Mouse (Mus musculus) small intestine, adult 2 months (tissue): ENCODE data around the gene 9430007A20Rik. TPM values are rescaled to one million over a fixed set of nuclear protein-coding genes. Genes with fewer than 3 reads are reported as not detected.
"Not testable (repeated sequence)": the region's sequence is repeated elsewhere in the genome, so short reads cannot be mapped to it uniquely, and the experiment has no call there.

Source experiments
- H3K27ac ChIP-seq: fragments of 200-500 bp; 2 replicates; pipeline ENCODE4 v1.5.1; 2012; ENCODE audit warnings: low read depth, low read length, control low read depth, inconsistent platforms; ENCODE audit not compliant: insufficient read depth
- H3K27me3 ChIP-seq: fragments of 200-500 bp; 2 replicates; pipeline ENCODE4 v1.6.1; 2012; ENCODE audit warnings: mild to moderate bottlenecking, moderate library complexity, low read length, inconsistent platforms; ENCODE audit not compliant: control insufficient read depth, insufficient read depth
- H3K36me3 ChIP-seq: fragments of 200-500 bp; 2 replicates; pipeline ENCODE4 v1.6.1; 2012; ENCODE audit warnings: mild to moderate bottlenecking, low read length, control low read depth, inconsistent platforms; ENCODE audit not compliant: control insufficient read depth, insufficient read depth
- H3K4me1 ChIP-seq: fragments of 200-500 bp; 2 replicates; pipeline ENCODE4 v1.6.1; 2012; ENCODE audit warnings: low read length, inconsistent platforms, mixed read lengths; ENCODE audit not compliant: control insufficient read depth, insufficient read depth, insufficient read length
- H3K4me3 ChIP-seq: fragments of 200-500 bp; 2 replicates; pipeline ENCODE4 v1.5.1; 2012; ENCODE audit warnings: low read depth, mild to moderate bottlenecking, control low read depth, inconsistent platforms, low read length, moderate library complexity
- CTCF ChIP-seq: fragments of 200-500 bp; IDR thresholded peaks from 2 replicates; pipeline ENCODE4 v1.5.1; 2012; ENCODE audit warnings: low read depth, mild to moderate bottlenecking, control low read depth, inconsistent platforms, low read length, moderate library complexity, mixed read lengths; ENCODE audit not compliant: insufficient replicate concordance, insufficient read length; ENCODE audit errors: extremely low read depth
- POLR2A ChIP-seq: fragments of 200-500 bp; IDR thresholded peaks from 2 replicates; pipeline ENCODE4 v1.6.1; 2012; ENCODE audit warnings: low read depth, mild to moderate bottlenecking, control low read depth, inconsistent platforms, low read length, moderate library complexity
- WGBS: fragments of 180-500 bp; shearing (Covaris S2); methylation state at CpG from one replicate; pipeline ENCODE4 v1.1.7; 2018; 5-methylcytosine and 5-hydroxymethylcytosine counted together
- polyA plus RNA-seq: library from polyadenylated mRNA; depleted of rRNA; stranded (reverse); fragments of >200 nt; gene quantifications from 2 replicates; pipeline ENCODE4 v1.2.3, GENCODE M21; 2012; rRNA removed

The 9430007A20Rik gene
- not detected in 2 replicates for polyA plus RNA-seq

DNA sequence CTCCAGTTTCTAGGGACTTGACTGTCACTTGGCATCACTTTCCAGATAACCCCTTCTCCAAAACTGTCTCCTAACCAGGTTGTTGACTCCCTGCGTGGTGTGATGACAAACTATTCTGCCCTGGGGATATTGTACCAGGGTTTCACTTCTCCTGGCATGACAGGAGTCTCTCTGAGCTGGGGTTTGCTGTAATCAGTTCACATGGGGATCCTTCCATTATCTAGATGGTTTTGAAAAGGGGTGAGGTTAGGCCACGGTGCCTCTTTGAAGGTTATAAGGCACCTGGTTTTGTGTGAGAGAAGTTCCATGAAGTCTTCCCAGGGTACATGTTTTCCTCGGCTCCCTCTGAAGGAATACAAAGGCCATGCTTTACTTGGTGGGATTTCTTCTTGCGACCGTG, at the start of gene 9430007A20Rik:
9430007A20Rik (plus strand) TSS at position 301 of the 400 bp plus-strand sequence.
- no peaks in the 10 kb centered on the region for H3K27me3 ChIP-seq
- no peaks in the 10 kb centered on the region for H3K4me1 ChIP-seq
- WGBS, result 75% methylated on average over 5 of the region's 5 CpGs
- TF ChIP-seq POLR2A (no peak), CTCF (no peak)
- no peak within 1 kb of the TSS for H3K27ac ChIP-seq
- H3K36me3 ChIP-seq, result no peaks in the 10 kb centered on the region
- H3K4me3 ChIP-seq, result no peak within 1 kb of the TSS

DNA sequence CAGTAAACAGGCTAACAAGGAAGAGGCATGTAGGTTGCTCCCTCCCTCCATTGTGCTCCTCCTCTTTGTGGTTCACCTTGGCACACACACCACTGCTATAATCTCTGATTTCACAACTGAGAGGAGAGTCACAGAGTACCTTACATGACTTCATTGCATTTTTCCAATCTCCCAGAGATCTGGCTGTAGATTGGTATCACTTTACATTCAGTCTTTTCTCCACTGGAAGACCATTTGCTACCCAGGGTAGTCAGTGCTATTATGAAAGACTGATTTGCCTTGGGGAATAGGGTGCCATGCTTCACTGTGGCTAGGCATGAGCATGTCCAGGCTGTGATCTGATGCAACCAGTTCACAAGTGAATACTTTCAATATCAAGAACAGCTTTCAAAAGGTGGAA, 26.3 kb upstream of the 9430007A20Rik start:
- TF ChIP-seq POLR2A (no peak), CTCF (no peak)
- Histone ChIP-seq H3K4me1 (no peaks in the 10 kb centered on the region), H3K27ac (no peak overlapping the region), H3K36me3 (no peaks in the 10 kb centered on the region), H3K4me3 (no peak overlapping the region), H3K27me3 (no peaks in the 10 kb centered on the region)

DNA sequence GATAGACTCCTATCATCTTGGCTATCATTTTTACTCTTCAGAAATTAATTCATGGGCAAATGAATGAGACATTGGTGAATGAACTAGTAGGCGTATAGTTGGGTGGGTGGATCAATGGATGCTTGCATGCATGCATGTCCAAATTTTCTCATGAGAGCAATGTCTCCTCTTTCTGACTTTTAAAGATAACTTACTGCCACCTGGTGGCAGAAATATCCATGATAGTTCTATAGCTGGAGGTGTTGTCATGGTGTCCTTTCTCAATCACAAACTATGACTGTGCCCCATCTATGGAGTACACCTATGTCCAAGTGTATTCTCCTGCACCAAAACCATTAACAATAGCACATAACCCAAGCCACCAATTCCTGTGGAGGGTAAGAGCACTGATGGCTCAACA, 13.1 kb upstream of the 9430007A20Rik start:
- Histone ChIP-seq H3K4me3 (no peak overlapping the region), H3K27me3 (no peaks in the 10 kb centered on the region), H3K4me1 (no peaks in the 10 kb centered on the region), H3K36me3 (no peaks in the 10 kb centered on the region), H3K27ac (no peak overlapping the region)
- 69% methylated on average over 1 of the region's 1 CpGs for WGBS
- TF ChIP-seq CTCF, result no peak
- no peak for TF ChIP-seq POLR2A

DNA sequence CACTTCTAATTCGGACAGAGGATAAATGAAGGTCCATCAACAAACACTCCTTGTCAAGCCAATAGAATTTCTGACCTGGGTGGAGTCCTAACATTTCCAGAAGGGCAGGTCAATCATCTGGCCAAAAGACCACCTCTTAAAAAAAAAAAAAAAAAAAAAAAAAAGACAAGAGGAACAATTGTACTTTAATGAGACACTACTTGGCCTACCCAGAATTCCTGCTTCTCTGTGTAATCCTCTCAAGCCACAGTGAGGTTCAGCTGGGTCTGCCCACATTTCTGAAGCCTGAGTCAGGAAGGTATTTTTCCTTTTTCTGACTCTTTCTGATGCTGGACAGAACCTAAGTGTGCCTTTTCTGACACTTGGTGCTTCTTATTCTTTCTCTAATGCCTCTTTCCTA, 25.1 kb downstream of the 9430007A20Rik start:
- WGBS, result 76% methylated on average over 1 of the region's 1 CpGs
- Histone ChIP-seq H3K36me3 (no peaks in the 10 kb centered on the region), H3K27me3 (no peaks in the 10 kb centered on the region), H3K27ac (no peak overlapping the region), H3K4me1 (no peaks in the 10 kb centered on the region), H3K4me3 (no peak overlapping the region)
- no peak for TF ChIP-seq CTCF
- no peak for TF ChIP-seq POLR2A

DNA sequence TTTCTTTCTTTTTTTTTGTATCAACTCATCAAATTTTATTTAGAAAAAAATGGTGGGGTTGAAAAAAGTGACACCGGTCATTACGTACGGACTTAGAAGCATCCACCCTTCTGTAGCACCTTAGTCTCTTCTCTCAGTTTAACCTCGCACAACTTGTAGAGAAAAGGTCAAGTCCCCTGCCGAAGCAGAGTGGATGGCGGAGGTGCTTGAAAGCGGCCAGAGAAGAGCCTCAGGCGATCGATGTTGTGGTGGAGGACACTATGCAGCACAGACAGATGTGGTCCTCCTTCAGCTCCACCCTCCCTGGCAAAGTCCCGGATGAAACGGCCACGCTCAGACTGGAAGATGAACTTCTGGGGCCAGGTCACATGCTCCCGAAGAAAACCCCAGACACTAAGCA, 25.7 kb downstream of the 9430007A20Rik start:
- WGBS, result 90% methylated on average over 13 of the region's 13 CpGs

DNA sequence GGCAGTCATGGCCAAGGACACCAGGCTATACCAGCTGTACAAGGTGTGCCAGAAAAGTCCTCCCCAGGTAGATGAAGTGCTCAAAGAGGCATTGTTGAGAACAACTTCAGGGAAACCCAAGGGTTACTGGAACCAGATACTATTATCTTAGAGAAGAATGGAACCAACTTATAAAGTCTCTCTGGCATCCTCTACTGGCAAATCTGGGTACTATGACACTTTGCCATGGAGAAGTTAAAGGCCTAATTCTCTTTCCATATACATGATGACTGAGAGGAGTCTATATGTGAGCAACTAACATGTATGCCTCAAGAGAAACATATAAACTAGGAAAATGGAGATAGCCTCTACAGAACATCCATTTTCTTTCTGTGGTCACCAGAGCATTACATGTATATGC, 31.5 kb downstream of the 9430007A20Rik start:
- Histone ChIP-seq H3K4me3 (no peak overlapping the region), H3K27ac (no peak overlapping the region), H3K27me3 (no peaks in the 10 kb centered on the region), H3K4me1 (no peaks in the 10 kb centered on the region), H3K36me3 (no peaks in the 10 kb centered on the region)
- TF ChIP-seq POLR2A, result no peak
- no peak for TF ChIP-seq CTCF

More for the DNA sequence above, 25.7 kb downstream of the 9430007A20Rik start:
- not testable (repeated sequence) for H3K4me3 ChIP-seq, H3K27me3 ChIP-seq, H3K36me3 ChIP-seq, H3K4me1 ChIP-seq, H3K27ac ChIP-seq

DNA sequence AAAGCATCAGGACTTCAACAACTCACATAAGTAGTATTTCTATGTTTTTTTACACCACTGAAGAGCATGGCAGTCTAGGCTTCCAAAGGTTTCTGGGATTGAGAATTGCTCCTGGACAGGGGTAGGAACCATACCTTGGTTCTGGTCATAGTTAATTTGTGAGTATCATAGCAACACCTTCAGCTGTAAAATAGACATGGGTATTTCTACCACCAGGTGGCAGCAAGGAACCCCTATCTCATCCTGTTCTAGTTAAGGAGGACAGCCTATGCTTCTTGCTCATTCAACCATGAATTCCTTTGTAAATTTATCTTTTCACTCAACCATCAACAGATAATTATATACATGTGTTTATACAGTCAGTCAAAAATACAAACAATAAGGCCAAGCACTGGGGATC, 40.2 kb downstream of the 9430007A20Rik start:
- no peak for TF ChIP-seq POLR2A
- no peak for TF ChIP-seq CTCF
- H3K27me3 ChIP-seq, result no peaks in the 10 kb centered on the region; the same call in 1 of the 2 replicates
- H3K36me3 ChIP-seq, result no peaks in the 10 kb centered on the region
- H3K27ac ChIP-seq, result no peak overlapping the region
- H3K4me1 ChIP-seq, result no peaks in the 10 kb centered on the region
- H3K4me3 ChIP-seq, result no peak overlapping the region

DNA sequence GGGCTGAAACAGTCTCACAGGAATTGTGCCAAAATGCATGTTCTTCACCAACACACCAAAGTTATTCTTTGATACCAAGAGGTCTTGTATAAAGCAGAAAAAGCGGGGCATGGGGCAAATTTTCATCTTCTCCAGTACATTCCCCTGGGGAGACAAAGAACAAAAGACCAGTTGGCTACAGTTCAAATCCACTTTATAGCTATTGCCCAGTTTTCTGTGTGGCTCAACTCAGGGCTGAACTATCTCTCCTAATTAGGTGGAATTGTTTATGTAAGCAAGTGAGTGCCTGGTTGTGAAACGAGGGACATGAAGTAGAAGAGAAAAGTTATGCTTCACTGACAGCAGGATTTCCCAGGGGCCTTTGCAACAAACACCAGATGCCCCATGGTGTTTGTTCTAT, 41.6 kb downstream of the 9430007A20Rik start:
- Histone ChIP-seq H3K27ac (no peak overlapping the region), H3K27me3 (no peaks in the 10 kb centered on the region; the same call in 1 of the 2 replicates), H3K4me3 (no peak overlapping the region), H3K36me3 (no peaks in the 10 kb centered on the region), H3K4me1 (no peaks in the 10 kb centered on the region)
- WGBS, result 38% methylated on average over 2 of the region's 2 CpGs
- TF ChIP-seq POLR2A, result no peak
- no peak for TF ChIP-seq CTCF
